Mouse (Mus musculus): ENCODE measurements around the gene Myrip. TPM values are rescaled to one million over a fixed set of nuclear protein-coding genes. Genes with fewer than 3 reads are reported as not detected.
"Not testable (repeated sequence)": the region's sequence is repeated elsewhere in the genome, so short reads cannot be mapped to it uniquely, and the experiment has no call there.

Myrip gene
- 10 to 100 TPM; 79.0 to 97.4 TPM for total RNA-seq (2021)
- long read RNA-seq, experiment 1, full-length matches to known transcripts: 5 of 19 reads
- long read RNA-seq, experiment 1, partial matches to known transcripts: 12 of 19 reads
- long read RNA-seq, experiment 1, other reads (novel, unspliced or antisense): 2 of 19 reads
- long read RNA-seq, experiment 2, full-length matches to known transcripts: 6 of 30 reads
- long read RNA-seq, experiment 2, partial matches to known transcripts: 23 of 30 reads
- long read RNA-seq, experiment 2, other reads (novel, unspliced or antisense): 1 of 30 reads

GRCm38 (mm10) chr9:120301213-120301612, at the start of gene Myrip:
Gene Myrip, plus strand, starts transcription at chr9:120301513.
- DNase-seq (ENCODE audit: low spot score in 2 of 2): not testable (repeated sequence)
- intact Hi-C loops (cut with DNase I): loop anchor here (5.0 kb wide), 3 partner anchors 61 to 109 kb away; no protein-coding TSS in a partner anchor

GRCm38 (mm10) chr9:120259805-120260204, 41.5 kb upstream of the Myrip start:
- intact Hi-C loops (cut with DNase I): no loop called here

GRCm38 (mm10) chr9:120263994-120264393, 37.3 kb upstream of the Myrip start:
- intact Hi-C loops (cut with DNase I): no loop called here
- DNase-seq (ENCODE audit: low spot score in 2 of 2): peak; percentile 78 to 88

More at GRCm38 (mm10) chr9:120259805-120260204, 41.5 kb upstream of the Myrip start:
- DNase-seq (ENCODE audit: low spot score in 2 of 2): peak; percentile 58 to 72

GRCm38 (mm10) chr9:120273083-120273482, 28.2 kb upstream of the Myrip start:
- intact Hi-C loops (cut with DNase I): no loop called here
- DNase-seq (ENCODE audit: low spot score in 2 of 2): no peak

GRCm38 (mm10) chr9:120275226-120275625, 26.1 kb upstream of the Myrip start:
- intact Hi-C loops (cut with DNase I): no loop called here
- DNase-seq (ENCODE audit: low spot score in 2 of 2): no peak

GRCm38 (mm10) chr9:120281147-120281546, 20.2 kb upstream of the Myrip start:
- intact Hi-C loops (cut with DNase I): loop anchor here (5.0 kb wide), 1 partner anchor 54 kb away; no protein-coding TSS in a partner anchor

GRCm38 (mm10) chr9:120282461-120283047, 18.8 kb upstream of the Myrip start:
- intact Hi-C loops (cut with DNase I): loop anchor here (5.0 kb wide), 1 partner anchor 55 kb away; no protein-coding TSS in a partner anchor
- no peak for DNase-seq (ENCODE audit: low spot score in 2 of 2)

More at GRCm38 (mm10) chr9:120281147-120281546, 20.2 kb upstream of the Myrip start:
- DNase-seq (ENCODE audit: low spot score in 2 of 2): peak; percentile 63 to 78

GRCm38 (mm10) chr9:120283556-120283955, 17.8 kb upstream of the Myrip start:
- DNase-seq (ENCODE audit: low spot score in 2 of 2): peak; percentile 62 to 78
- intact Hi-C loops (cut with DNase I): loop anchor here (5.0 kb wide), 1 partner anchor 56 kb away; no protein-coding TSS in a partner anchor

GRCm38 (mm10) chr9:120288011-120288410, 13.3 kb upstream of the Myrip start:
- no peak for DNase-seq (ENCODE audit: low spot score in 2 of 2)
- intact Hi-C loops (cut with DNase I): no loop called here

- intact Hi-C loops (cut with DNase I): no loop called here
- no peak for DNase-seq (ENCODE audit: low spot score in 2 of 2)
Measured at GRCm38 (mm10) chr9:120290375-120290774, 10.9 kb upstream of the Myrip start.

GRCm38 (mm10) chr9:120292488-120292887, 8.8 kb upstream of the Myrip start:
- intact Hi-C loops (cut with DNase I): no loop called here
- no peak for DNase-seq (ENCODE audit: low spot score in 2 of 2)

- no peak for DNase-seq (ENCODE audit: low spot score in 2 of 2)
- intact Hi-C loops (cut with DNase I): no loop called here
Measured at GRCm38 (mm10) chr9:120295527-120295926, 5.8 kb upstream of the Myrip start.

GRCm38 (mm10) chr9:120296938-120297337, 4.4 kb upstream of the Myrip start:
- intact Hi-C loops (cut with DNase I): no loop called here
- no peak for DNase-seq (ENCODE audit: low spot score in 2 of 2)

GRCm38 (mm10) chr9:120299429-120299828, 1.9 kb upstream of the Myrip start:
- intact Hi-C loops (cut with DNase I): no loop called here
- no peak for DNase-seq (ENCODE audit: low spot score in 2 of 2)

GRCm38 (mm10) chr9:120302980-120303452, 1.7 kb downstream of the Myrip start:
- DNase-seq (ENCODE audit: low spot score in 2 of 2): peak; percentile 37 to 61
- intact Hi-C loops (cut with DNase I): loop anchor here (2.0 to 5.0 kb wide), 4 partner anchors 59 to 111 kb away; no protein-coding TSS in a partner anchor

- intact Hi-C loops (cut with DNase I): loop anchor here (2.0 to 5.0 kb wide), 4 partner anchors 59 to 111 kb away; no protein-coding TSS in a partner anchor
- peak; percentile 67 to 73 for DNase-seq (ENCODE audit: low spot score in 2 of 2)
Measured at GRCm38 (mm10) chr9:120303453-120304299, 2.4 kb downstream of the Myrip start.

GRCm38 (mm10) chr9:120304300-120305137, 3.2 kb downstream of the Myrip start:
- intact Hi-C loops (cut with DNase I): loop anchor here (5.0 kb wide), 3 partner anchors 58 to 112 kb away; no protein-coding TSS in a partner anchor
- DNase-seq (ENCODE audit: low spot score in 2 of 2): peak in 1 of 2 experiments; percentile 21

GRCm38 (mm10) chr9:120315171-120315570, 13.9 kb downstream of the Myrip start:
- intact Hi-C loops (cut with DNase I): no loop called here

More at GRCm38 (mm10) chr9:120315171-120315570, 13.9 kb downstream of the Myrip start:
- no peak for DNase-seq (ENCODE audit: low spot score in 2 of 2)

All from left cerebral cortex, postnatal 14 days (tissue).